Comparison of ENCODE assay signal across 8 mouse cellular contexts in the genomic region with DNA sequence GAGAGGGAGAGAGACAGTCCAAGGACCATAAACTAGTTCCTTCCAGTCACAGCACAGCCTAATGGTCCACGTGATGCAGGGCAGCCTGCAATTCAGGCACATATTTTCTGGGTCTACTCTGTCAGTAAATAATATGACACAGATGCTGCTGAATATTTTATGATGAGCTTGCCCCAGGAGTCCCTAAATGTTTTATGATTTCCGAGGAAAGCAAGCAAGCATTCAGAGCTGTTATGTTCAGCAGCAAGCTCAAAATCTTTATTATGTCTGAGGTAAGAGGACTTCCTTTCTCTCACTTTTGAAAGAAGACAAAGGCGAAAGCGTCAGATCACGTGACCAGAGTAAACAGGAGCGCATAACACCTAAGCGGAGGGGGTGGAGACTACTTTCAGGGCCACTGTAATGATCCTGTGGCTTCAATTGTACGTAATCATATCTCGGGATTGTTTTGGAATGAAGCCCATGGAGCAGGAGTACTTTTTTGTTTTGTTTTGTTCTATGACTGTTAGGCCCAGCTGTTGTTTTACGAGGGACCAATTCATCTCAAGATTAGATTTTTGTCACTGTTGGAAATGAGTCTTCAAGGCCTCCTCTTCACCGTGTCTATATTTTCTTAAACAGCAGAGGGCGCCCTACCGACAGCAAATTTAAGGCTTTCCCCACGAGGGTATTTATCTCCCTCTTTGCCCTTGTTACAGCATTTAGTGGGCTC.
DNase-seq lines count a peak whose midpoint lies in the region; ATAC-seq lines count a peak whose summit lies in the region.

No protein-coding gene starts in this region.

- DNase-seq in ovary, postnatal 36 days (ENCODE audit: low spot score): peak; percentile 9
- DNase-seq in ovary, adult 18-20 months (ENCODE audit: low spot score): no peak
- DNase-seq in cerebellum, postnatal 10 days: peak; percentile 67 to 81
- peak; percentile 30 for DNase-seq in gastrocnemius, postnatal 10 days
- DNase-seq in limb, embryonic 11.5 days (ENCODE audit: low spot score): peak; percentile 67

- no peak overlapping the region; the same call in 1 of the 2 replicates for H3K4me3 ChIP-seq in kidney, embryonic 14.5 days (ENCODE audit: low read length)
- no peak overlapping the region for H3K4me3 ChIP-seq in limb, embryonic 11.5 days (ENCODE audit: low read depth, low read length)
- no peak overlapping the region for H3K4me3 ChIP-seq in neural tube, embryonic 12.5 days

- H3K27ac ChIP-seq in kidney, embryonic 14.5 days (ENCODE audit: low read depth, low read length): peak overlapping the region; percentile 37; the same call in 1 of the 2 replicates
- H3K27ac ChIP-seq in limb, embryonic 11.5 days (replicated peaks; ENCODE audit: low read depth, low read length): no peak overlapping the region
- no peak overlapping the region for H3K27ac ChIP-seq in neural tube, embryonic 12.5 days

- WGBS in kidney, embryonic 14.5 days: 27% methylated on average over 14 of the region's 14 CpGs
- WGBS in limb, embryonic 11.5 days: 34% methylated on average over 14 of the region's 14 CpGs
- WGBS in neural tube, embryonic 12.5 days: 32% methylated on average over 14 of the region's 14 CpGs

- H3K36me3 ChIP-seq in kidney, embryonic 14.5 days (ENCODE audit: control insufficient read depth, insufficient read depth, low read length): no peaks in the 10 kb centered on the region
- H3K36me3 ChIP-seq in limb, embryonic 11.5 days (ENCODE audit: control insufficient read depth, insufficient read depth, low read length): no peaks in the 10 kb centered on the region
- no peaks in the 10 kb centered on the region for H3K36me3 ChIP-seq in neural tube, embryonic 12.5 days

- no peak overlapping the region for H3K4me2 ChIP-seq in kidney, embryonic 14.5 days (replicated peaks; ENCODE audit: low read depth, low read length)
- H3K4me2 ChIP-seq in limb, embryonic 11.5 days (ENCODE audit: low read depth, severe bottlenecking): no peak overlapping the region
- H3K4me2 ChIP-seq in neural tube, embryonic 12.5 days (replicated peaks): peak overlapping the region; percentile 27; the same call in 1 of the 2 replicates

- H3K4me1 ChIP-seq in kidney, embryonic 14.5 days (ENCODE audit: control insufficient read depth, insufficient read depth, low read length): no peaks in the 10 kb centered on the region
- H3K4me1 ChIP-seq in limb, embryonic 11.5 days (ENCODE audit: control insufficient read depth, insufficient read depth, low read length): peaks cover 6% of the 10 kb centered on the region
- H3K4me1 ChIP-seq in neural tube, embryonic 12.5 days: no peaks in the 10 kb centered on the region

- ATAC-seq in kidney, embryonic 14.5 days (ENCODE audit: low FRiP score, low TSS enrichment): peak; percentile 86
- peak; percentile 82; the same call in 1 of the 2 replicates for ATAC-seq in limb, embryonic 11.5 days (ENCODE audit: insufficient number of reproducible peaks, low FRiP score, low TSS enrichment, low read depth)
- ATAC-seq in neural tube, embryonic 12.5 days (ENCODE audit: low FRiP score, low read depth): peak; percentile 91
- ATAC-seq in activated CD4-positive, CD25-positive, alpha-beta regulatory T cell, adult 4 months: no peak

- no peak overlapping the region for H3K9ac ChIP-seq in kidney, embryonic 14.5 days (ENCODE audit: low read depth, low read length)
- H3K9ac ChIP-seq in limb, embryonic 11.5 days (ENCODE audit: low read length): no peak overlapping the region
- H3K9ac ChIP-seq in neural tube, embryonic 12.5 days: no peak overlapping the region

- no peaks in the 10 kb centered on the region for H3K9me3 ChIP-seq in kidney, embryonic 14.5 days (ENCODE audit: control insufficient read depth, low read length)
- no peaks in the 10 kb centered on the region for H3K9me3 ChIP-seq in limb, embryonic 11.5 days (ENCODE audit: control insufficient read depth, low read length)
- no peaks in the 10 kb centered on the region for H3K9me3 ChIP-seq in neural tube, embryonic 12.5 days

- no peaks in the 10 kb centered on the region for H3K27me3 ChIP-seq in kidney, embryonic 14.5 days (ENCODE audit: control insufficient read depth, insufficient read depth, low read length)
- no peaks in the 10 kb centered on the region for H3K27me3 ChIP-seq in limb, embryonic 11.5 days (ENCODE audit: control insufficient read depth, insufficient read depth, low read length)
- no peaks in the 10 kb centered on the region for H3K27me3 ChIP-seq in neural tube, embryonic 12.5 days (replicated peaks)
